Mouse (Mus musculus) neutrophil, adult 5-6 weeks (primary cell): Measurements from ENCODE around the gene Fam120b. TPM values are rescaled to one million over a fixed set of nuclear protein-coding genes. Genes with fewer than 3 reads are reported as not detected.
A peak's percentile ranks its signal among the peaks of the same experiment; 100 is the strongest.
"Not testable (repeated sequence)": the region's sequence is repeated elsewhere in the genome, so short reads cannot be mapped to it uniquely, and the experiment has no call there.

Experiments
- ATAC-seq: fragments of 151-379, 151-347 bp; 2 replicates; pipeline ENCODE4 v1.8.0; 2017; ENCODE audit warnings: mild to moderate bottlenecking, moderate TSS enrichment; ENCODE audit not compliant: insufficient number of reproducible peaks, poor library complexity, low FRiP score, severe bottlenecking; ENCODE audit errors: extremely low read depth
- total RNA-seq: library from RNA; stranded (forward); fragments of 200-1000 nt; gene quantifications from 2 replicates; pipeline ENCODE4 v1.2.3, GENCODE M21; 2017

Fam120b gene
- total RNA-seq, 1 experiment from 2014 or later = 50.6 TPM

DNA sequence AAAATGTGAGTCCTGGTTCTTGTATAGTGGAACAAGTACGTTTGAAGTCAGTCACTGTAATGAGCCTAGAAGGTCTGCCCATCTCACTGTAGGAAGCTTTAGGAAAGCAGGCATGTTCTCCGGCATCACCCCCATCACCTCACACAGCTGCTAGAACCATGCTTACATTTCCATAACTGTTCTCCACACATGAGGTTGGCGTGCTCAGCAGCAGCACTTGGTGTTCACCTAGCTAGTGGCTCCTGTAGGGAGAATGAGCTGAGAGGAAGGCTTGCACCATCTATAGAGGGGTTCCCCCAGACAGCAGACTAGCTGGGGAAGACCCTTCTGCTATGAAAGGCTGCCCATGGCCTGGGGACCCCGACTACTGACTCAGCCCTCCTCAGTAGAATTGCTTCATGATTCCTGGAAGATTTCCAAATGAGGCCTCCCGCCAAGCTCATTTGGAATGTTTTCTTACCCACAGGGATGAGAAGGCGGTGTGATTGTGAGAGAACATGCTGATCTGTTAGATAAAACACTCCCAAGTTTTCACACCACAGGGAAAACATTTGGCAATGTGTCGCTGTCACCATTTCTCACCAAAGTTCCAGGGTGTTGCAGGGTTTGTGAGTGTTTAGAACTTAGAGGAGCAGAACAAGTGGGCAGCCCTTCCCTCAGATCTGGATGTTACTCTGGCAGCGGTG, 27.2 kb downstream of the Fam120b start:
- ATAC-seq = no peak

DNA sequence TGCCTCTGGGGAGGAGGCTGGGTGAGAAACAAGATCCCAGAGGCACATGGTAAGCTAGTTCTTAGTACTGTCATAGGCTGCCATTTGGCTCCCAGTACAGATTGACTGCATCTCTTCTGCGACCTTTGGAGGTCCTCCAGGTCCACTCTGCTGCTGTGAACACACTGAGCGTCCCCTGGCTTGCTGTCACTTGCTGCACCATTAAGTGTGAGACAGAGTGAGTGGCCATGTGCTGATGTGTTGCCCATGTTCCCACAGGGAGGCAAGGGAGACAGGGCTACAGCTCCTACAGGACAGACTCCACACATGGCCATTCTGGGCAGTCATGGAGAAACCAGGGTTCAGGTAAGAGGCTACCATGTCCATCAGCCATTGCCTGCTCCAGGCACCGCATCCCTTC, 29.9 kb downstream of the Fam120b start:
- ATAC-seq = no peak

GRCm38 (mm10) chr17:15429451-15429850, 33.4 kb downstream of the Fam120b start:
- no peak for ATAC-seq

- no peak for ATAC-seq
Measured at GRCm38 (mm10) chr17:15429937-15430336, 33.9 kb downstream of the Fam120b start.

GRCm38 (mm10) chr17:15431021-15431514, 35.1 kb downstream of the Fam120b start:
- ATAC-seq = no peak

- ATAC-seq = no peak
Measured at GRCm38 (mm10) chr17:15431551-15431950, 35.5 kb downstream of the Fam120b start.

GRCm38 (mm10) chr17:15432036-15432435, 36.0 kb downstream of the Fam120b start:
- ATAC-seq = no peak

DNA sequence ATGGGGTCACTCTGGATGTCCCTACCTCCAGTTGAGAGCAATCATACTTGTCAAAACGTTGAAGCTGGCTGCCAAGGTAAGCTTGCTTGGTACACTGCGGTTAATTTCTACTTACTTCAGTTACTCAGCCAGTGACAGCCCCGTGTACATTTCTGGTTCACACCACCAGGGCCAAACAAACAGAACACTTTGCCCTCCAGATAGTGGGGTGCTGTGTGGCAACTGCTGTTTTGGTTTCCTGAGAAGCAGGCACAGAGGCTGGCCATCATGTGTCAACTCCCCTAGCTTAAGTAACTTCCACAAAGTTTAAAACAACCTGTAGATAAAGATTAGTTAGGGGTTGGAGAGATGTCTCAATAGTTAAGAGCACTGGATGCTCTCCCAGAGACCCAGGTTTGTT, 38.7 kb downstream of the Fam120b start:
- no peak for ATAC-seq

GRCm38 (mm10) chr17:15440067-15440462, 44.1 kb downstream of the Fam120b start:
- no peak for ATAC-seq

DNA sequence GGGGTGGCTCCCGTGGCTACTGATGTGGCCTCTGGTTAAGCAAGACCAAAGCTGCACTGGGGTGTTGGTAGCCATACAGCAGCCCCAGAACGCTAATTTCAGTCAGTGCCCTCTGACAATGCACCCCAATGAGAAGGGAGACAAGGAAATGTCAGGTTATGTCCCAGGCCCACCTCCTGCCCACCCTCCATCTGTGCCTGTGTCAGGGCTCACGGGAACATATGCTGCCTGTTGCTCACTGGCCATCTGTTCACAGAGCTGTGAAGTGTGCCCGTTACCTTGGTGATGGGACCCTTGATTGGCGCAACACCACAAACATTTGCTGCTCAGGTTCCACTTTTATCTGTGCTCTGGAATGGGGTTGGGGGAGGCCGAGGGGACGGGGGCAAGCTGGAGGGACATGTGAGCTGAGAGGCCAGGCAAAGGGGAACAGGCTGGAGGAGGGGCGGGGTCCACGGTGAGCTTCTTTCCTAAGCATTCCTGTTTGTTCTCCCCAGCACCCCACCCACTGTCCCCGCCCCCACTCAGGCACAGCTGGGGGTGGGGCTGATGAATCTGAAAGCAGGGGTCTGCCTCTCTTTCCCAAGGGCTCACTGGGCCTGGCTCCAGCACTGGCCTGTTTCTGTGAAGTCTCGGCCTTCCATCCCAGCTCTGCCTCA, 44.6 kb downstream of the Fam120b start:
- ATAC-seq = 0 out of 2 replicates have a peak, but pooled peaks have one; percentile 16

DNA sequence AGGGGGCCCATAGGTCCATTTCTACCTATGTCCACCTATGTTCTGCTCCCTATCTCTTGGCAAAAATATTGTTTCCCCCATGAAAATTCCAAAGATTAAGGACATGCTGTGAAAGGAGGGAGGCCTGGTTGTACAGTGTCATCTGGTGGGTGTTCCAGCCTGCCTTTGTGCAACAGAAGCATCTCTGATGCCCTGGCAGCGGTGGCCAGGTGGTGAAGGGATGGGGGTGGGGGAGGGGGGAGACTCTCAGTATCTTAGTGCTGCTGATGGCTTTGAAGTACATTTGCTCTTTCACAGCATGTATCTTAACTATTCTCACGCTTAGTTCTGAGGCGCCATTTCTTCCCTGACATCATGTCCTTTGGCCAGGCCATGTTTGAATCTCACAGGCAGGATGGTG, 49.4 kb downstream of the Fam120b start:
- no peak for ATAC-seq

DNA sequence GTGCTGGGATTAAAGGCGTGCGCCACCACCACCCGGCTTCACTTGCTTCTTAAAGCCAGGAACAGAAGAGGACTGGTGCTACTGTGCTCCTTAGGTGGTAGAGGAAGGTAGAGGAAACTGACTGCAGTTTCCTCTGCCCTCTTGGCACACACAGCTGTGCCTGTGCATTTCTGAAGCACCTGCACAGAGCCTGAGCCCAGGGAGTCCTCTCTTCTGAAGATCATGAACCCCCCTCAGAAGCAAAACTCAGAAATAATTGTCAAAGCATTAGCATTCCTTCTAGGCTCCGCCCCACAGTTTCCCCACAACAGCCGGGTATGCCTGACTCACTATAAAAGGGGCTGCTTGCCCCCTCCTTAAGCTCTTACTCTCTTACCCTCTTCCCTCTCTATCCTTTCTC, 51.8 kb downstream of the Fam120b start:
- ATAC-seq = no peak

- ATAC-seq = not testable (repeated sequence)
Measured at GRCm38 (mm10) chr17:15449144-15449543, 53.1 kb downstream of the Fam120b start.

GRCm38 (mm10) chr17:15449606-15450005, 53.6 kb downstream of the Fam120b start:
- no peak for ATAC-seq

DNA sequence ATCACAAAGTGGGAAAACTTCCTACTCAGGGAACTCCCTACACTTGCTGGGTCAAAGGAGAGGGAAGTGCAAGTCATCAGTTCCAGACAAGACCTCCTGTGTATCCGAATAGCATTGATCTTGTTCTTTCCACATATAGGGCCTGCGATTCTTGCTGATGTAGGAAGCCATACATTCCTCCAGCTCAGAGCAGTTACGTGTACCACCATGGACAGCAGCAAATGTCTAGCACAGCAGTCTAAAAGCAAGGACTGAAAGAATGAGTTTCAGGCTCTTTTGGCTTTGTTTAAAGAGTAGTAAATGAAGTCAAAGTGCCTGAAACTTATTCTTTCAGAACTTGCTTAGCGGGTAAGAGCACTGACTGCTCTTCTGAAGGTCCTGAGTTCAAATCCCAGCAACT, 59.2 kb downstream of the Fam120b start:
- ATAC-seq = no peak

- ATAC-seq = no peak
Measured at GRCm38 (mm10) chr17:15456595-15456994, 60.6 kb downstream of the Fam120b start.

- no peak for ATAC-seq
Measured at GRCm38 (mm10) chr17:15459761-15460160, 63.8 kb downstream of the Fam120b start.

DNA sequence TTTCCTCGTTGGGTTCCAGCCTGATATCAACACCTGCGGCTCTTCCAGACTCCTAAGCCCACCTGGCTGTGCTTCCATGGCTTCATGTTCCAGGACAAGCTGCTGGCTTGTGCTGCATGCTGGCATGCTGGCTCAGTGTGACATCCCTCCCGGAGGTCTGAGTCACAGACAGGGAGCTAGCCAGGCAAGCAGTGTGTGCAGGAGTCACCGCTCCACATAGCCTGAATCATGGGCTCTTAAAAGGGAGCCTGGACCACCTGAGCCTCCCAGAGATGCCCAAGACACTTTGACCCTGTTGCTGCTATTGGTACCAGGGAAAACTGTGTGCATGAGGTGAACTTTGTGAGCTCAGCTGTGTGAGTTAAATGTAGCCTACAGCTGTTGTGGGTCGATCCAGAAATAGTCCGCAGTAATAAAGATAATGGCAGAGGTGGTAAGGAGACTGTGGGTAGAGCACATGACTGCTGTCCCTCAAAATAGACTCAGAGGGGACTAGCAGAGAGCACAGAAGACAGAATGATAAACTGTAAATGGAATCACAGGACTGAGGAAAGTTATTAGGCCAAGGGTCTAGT, 66.0 kb downstream of the Fam120b start:
- ATAC-seq = no peak

DNA sequence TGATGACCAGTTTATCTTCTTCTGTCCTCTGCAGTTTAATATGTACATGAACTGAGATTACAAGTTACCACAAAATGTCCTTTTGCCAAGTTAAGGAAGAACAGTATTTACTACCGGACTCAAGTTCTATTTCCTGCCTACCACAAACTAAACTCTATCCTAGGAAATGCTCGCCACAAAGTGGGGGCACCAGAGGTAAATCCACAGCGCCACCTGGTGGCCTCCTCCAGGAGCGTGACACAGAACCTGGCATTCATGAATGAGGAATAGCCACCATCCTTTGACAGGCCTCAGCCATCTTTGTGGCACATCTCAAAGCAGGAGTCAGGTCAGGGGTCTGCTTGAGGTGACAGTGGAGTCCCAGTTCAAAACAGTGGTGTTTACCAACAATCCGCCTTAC, 71.7 kb downstream of the Fam120b start:
- peak; percentile 77 for ATAC-seq

DNA sequence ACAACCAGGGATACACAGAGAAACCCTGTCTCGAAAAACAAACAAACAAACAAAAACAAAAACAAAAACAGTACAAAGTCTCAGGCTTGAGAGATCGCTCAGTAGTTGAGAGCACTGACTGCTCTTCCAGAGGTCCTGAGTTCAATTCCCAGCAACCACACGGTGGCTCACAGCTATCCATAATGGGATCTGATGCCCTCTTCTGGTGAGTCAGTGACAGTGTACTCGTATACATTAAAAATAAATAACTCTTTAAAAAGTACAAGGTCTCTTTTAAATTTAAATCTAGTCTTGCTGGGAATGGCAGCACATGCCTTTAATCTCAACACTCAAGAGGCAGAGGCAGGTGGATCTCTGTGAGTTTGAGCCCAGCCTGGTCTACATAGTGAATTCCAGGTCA, 76.7 kb downstream of the Fam120b start:
- ATAC-seq = no peak
